Mouse (Mus musculus) naive thymus-derived CD4-positive, alpha-beta T cell, adult 2 months (primary cell): ENCODE data around the gene Grid2ip.

Experiments
- DNase-seq: peaks from one replicate; pipeline ENCODE4 v3.0.0-alpha.2; 2011; ENCODE audit warnings: low read depth

The Grid2ip gene

DNA sequence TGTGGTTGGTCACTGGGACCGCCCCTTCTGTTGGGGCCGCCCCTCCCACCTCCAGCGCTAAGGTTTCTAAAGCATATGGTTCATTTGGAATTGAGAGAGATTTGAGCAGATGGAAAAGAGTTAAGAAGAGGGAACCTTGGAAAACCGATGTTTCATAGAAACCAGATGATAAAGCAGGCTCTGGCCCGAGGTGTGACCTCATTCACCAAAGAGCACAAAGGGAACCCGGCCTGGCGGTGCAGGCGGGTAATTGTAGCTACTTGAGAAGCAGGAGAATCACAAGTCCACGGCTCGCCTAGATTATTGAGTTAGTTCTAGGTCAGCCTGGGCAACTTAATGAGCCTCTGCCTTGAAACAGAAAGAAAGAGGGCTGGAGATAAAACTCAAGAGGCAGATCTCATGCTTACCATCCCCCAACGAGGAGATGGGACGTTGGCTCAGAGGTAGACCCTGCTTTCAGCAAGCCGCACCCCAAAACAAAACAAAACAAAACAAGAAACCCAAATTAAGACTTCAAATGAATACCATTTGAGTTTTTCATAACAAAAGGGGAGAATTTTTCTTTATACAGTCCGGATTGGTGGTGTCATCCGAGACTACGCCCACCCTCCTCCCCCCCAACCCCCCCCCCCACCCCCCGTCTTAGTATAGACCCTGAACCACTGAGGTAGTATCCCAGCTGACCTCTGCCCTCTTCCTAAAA is at the start of gene Grid2ip:
Gene Grid2ip (plus strand): TSS at position 653 of the 703 bp plus-strand sequence.
- no peak for DNase-seq

DNA sequence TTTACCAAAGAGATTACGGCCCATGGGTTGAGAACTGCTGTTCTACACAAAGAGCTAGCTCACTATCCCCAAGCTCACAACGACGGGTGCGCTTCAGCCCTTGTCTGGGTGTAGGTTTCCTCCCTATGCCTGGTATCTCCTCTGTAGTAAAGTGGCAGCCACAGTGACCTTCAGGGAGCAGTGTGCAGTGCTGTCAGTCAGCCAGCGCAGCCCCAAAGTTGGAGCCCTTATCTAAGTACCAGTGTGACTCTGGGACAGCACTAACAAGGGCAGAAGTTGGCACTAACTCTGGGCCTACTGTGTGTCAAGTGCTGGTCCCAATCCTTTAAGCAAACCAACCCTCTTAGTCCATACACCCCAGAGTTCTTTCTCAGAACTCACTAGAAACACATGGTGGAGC is 48.3 kb upstream of the Grid2ip start:
- DNase-seq: no peak

- no peak for DNase-seq
Observed at GRCm38 (mm10) chr5:143309916-143310315, 47.2 kb upstream of the Grid2ip start.

DNA sequence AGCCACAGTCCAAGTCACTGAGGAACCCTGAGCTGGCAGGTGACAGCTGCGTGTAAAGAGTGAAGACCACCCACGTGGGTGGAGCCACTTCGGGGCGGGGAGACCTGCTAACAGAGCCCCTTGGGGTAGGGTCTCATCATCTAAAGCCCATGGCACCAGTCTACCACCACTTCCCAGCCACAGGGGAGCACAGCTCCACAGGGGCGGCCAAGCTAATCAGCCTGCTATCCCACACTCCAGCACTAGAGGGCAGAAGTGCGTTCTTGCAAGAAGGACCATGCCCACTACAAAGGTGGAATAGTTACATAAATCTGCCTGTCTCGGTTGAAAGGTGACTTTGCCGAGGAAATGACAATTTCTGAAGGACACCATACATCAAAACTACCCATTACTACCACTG is 45.3 kb upstream of the Grid2ip start:
- DNase-seq: peak; percentile 90

- no peak for DNase-seq
Observed at GRCm38 (mm10) chr5:143314183-143314729, 42.9 kb upstream of the Grid2ip start.

GRCm38 (mm10) chr5:143314730-143315513 is 42.2 kb upstream of the Grid2ip start, which contains the start of gene E130309D02Rik:
Gene E130309D02Rik (minus strand): TSS chr5:143315360.
- DNase-seq: peak; percentile 94

DNA sequence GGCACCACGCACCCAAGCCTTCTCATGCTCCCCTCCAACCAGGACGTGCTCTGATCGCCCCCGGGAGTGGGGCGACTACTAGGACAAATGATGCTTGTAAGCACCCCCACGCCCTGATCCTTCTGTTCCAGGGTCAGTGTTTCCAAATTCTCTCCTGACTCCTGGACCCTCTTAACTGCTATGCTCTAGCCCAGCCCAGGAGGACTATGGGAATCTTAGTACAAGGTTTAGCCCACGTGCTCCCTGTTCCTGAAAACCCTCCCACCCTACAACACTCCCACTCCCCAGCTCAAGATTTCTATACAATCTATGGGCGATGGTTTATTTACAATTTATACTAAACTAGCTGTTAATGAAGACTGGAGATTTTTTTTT is 41.6 kb upstream of the Grid2ip start:
- DNase-seq: no peak

- DNase-seq: no peak
Observed at GRCm38 (mm10) chr5:143316605-143317287, 40.4 kb upstream of the Grid2ip start.

GRCm38 (mm10) chr5:143317288-143317610 is 39.9 kb upstream of the Grid2ip start:
- DNase-seq: no peak

DNA sequence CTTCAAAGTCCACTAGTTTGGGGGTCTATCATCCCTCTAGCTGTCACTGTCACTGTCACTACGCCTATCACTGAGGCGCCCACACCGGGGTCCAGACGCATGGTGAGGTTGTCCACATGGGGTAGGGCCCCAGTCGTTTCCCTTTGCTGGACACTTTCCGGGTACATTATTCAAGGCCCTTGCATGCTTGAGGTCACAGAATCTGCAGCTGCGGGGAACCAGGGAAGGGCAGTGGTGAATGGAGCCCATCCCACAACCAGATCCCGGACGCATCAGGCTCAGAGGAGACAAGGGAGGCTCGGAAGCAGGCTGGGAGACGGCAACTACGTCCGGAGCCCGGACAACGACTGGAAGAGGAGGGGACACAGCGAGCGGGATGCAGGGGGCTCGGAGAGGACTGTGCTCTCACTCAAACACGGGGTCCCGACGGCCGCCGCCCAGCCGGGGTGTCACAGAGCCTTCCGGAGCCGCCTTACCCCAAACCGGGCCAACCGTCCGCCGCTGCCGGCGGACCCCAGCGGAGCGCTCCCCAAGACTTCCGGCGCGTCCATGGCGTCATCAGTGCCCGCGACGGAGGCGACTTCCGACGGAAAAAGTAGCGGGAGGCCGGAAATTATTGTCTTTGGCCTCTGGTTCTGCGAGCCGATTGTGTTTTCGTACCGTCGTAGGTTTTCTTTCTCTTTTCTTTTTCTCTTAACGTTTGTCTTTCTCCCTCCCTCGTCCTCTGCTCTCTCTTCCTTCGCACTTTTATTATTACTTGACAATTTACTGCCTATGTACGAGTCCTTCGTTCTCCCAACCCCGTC is 28.2 kb upstream of the Grid2ip start, which contains the start of gene Zdhhc4:
Gene Zdhhc4 (minus strand): TSS at position 567 of the 806 bp plus-strand sequence.
- peak; percentile 91 for DNase-seq

DNA sequence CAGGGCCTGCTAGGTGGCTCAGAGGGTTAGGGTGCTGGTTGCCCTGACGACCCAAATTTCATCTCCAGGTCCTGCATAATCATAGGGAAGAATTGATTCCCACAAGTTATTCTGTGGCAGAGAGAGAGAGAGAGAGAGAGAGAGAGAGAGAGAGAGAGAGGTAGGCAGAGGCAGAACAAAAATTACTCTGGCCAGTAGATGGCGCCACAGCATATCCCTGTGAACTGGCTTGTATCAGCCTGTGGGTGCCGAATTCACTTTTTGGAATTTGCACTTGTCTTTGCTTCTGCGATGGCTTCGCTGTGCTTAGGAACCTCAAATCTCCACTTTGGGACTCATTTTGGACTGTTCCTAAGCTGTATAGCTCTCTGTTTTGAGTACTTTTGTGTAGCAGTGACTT is 23.3 kb upstream of the Grid2ip start:
- peak; percentile 88 for DNase-seq

GRCm38 (mm10) chr5:143334418-143335088 is 22.6 kb upstream of the Grid2ip start:
- no peak for DNase-seq

DNA sequence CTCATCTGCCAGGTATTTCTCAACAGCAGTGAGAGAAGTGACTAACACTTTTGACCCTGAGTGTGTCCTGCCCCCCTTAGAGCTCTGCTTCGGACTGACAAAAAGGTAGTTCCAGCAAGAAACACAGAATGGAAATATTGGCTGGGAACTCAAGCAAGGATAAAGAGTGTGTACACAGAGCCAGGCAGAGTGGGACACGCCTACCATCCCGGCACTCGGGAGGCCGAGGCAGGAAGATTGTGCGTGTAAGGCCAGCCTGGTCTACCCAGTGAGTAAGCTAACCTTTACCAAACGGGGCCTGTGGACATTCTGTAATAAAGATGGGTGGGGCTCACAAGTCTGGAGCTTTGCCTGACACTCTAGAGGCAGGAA is 22.1 kb upstream of the Grid2ip start:
- DNase-seq: no peak

DNA sequence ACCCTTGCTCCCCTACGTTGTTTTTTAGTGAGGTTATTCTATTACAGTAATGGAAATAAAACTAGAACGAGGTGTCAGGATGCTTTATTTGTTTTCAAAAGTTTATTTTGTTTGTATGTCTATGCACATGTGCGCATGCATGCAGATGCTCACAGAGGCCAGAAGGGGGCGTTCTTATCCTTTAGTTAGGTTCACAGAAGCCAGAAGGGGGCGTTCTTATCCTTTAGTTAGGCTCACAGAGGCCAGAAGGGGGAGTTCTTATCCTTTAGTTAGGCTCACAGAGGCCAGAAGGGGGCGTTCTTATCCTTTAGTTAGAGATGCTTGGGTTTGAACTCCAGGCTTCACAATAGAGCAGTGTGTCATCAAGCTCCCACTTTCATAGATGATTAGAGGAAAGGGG is 20.6 kb upstream of the Grid2ip start:
- no peak for DNase-seq

- no peak for DNase-seq
Observed at GRCm38 (mm10) chr5:143339603-143340002, 17.5 kb upstream of the Grid2ip start.

- no peak for DNase-seq
Observed at GRCm38 (mm10) chr5:143346367-143346766, 10.8 kb upstream of the Grid2ip start.

DNA sequence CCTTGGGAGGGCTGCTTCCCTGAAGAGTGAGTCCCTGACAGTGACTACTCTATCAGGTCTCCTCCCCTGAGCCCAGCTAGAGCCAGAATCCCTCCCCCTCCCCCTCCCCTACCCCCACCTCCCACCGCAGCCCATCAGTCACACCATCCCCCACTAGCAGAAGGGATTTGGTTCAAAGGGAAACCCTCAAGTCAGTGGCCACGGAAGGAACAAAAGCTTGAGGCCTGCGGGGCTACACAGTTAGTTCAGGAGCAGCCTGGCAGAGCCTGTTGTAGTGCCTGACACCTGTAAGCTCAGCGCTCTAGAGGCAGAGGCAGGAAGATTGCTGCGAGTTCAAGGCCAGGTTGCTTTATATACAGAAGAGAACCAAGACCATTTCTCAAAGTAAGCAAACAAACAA is 1.1 kb upstream of the Grid2ip start:
- DNase-seq: no peak

- no peak for DNase-seq
Observed at GRCm38 (mm10) chr5:143357564-143357963, 426 bp downstream of the Grid2ip start.

GRCm38 (mm10) chr5:143359263-143359662 is 2.1 kb downstream of the Grid2ip start:
- no peak for DNase-seq

DNA sequence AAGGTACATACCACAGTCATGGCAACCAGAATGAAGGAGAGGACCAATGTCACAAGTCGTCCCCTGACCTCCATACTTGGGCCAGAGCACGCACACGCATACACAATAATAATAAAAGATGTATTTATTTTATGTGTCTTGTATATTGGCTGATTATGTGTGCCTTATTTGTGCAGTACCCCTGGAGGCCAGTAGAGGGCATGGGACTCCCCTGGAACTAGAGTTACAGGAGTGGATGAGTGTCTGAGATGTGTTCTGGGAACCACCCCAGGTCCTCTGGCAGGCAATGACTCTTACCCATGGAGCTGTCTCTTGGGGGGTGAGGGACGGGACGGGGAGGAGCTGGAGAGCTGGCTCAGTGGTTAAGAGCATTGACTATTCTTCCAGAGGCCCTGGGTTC is 2.9 kb downstream of the Grid2ip start:
- DNase-seq: no peak

DNA sequence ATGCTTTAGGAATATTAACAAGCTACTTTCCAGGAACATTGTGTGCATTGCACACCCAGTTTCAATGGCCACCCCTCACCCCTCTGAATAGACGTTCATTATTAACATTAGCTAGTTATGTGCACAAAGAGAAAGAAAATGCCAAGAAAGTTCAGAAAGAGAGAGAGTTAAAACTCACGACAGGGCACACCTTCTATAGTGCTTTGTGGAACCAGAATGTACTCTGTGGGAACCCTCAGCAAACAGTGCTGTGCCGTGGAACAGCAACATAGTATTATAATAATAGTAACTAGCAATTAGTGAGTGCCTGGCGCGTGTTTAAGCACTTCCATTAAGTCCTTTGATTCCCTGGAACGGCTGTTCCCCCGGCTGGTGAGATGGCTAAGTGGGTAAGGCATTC is 4.3 kb downstream of the Grid2ip start:
- DNase-seq: no peak
